Mouse (Mus musculus): ENCODE measurements at regions not wholly inside any gene's neighbourhood (a gene's known extent, or its start where the extent isn't known, plus 50 kb on each side); places are given as distances from the start of the nearest gene placed in this dataset.
A peak's percentile ranks its signal among the peaks of the same experiment; 100 is the strongest.

DNA sequence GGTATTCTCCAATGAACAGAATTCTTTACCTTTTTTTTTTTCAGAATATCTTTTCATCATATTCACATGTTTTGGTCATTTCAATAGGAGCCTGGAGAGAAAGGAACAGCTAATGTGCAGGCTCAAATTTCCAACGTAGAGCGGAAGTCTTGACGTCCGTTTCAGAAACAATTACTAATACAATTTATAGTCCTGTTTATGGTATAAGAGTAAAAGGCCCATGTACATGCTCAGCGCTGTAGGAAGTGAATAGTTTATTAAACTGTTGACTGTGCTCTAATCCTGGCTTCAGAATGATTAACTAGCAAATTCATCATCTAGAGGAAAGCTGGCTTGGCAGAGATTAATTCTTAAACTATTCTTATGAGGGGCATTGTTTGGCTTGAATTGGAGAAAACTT, 142.1 kb downstream of the Pik3r1 start:
- no peak for ATAC-seq (replicated peaks; ENCODE audit: low read depth, poor library complexity, severe bottlenecking)

GRCm38 (mm10) chr13:101624179-101624581, 143.8 kb downstream of the Pik3r1 start:
- no peak for ATAC-seq (replicated peaks; ENCODE audit: low read depth, poor library complexity, severe bottlenecking)

- no peak for ATAC-seq (replicated peaks; ENCODE audit: low read depth, poor library complexity, severe bottlenecking)
Measured at GRCm38 (mm10) chr13:101622649-101623048, 145.4 kb downstream of the Pik3r1 start.

DNA sequence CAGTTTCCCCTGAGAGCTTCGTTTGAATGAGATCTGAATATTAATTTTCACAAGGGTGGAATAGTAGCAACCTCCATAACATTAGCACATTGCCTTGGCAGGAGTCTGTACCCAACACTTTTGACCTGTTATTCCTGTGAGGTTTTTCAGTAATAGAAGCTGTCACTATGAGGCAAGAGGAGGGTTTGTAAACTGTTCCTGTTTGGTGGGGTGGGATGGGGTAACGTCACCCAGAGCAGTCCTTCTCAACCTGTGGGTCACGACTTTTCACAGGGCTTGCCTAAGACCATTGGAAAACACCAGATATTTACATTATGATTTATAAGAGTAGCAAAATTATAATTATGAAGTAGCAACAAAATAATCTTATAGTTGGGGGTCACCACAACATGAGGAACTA, 147.4 kb downstream of the Pik3r1 start:
- ATAC-seq (replicated peaks; ENCODE audit: low read depth, poor library complexity, severe bottlenecking), result no peak

DNA sequence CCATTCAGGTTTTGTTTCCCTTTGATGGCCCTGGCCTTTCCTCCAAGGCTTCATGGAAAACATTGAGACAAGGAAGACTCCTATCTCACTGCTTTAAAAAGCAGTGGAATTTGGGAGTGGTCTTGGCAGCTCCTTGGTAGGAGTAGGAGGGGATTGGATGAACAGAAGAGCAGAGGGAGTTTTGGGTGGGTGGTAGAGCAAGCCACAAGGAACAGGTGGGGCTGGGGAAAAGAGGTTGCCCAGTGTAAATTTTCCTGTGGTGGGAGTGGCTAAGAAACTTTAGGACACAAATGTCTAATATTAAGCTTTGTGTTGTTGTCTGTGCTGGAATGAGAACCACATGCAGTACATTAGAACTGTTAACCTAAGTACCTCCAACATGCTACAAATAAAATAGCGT, 148.9 kb downstream of the Pik3r1 start:
- no peak for ATAC-seq (replicated peaks; ENCODE audit: low read depth, poor library complexity, severe bottlenecking)

- ATAC-seq (replicated peaks; ENCODE audit: low read depth, poor library complexity, severe bottlenecking), result no peak
Measured at GRCm38 (mm10) chr13:101612786-101613185, 155.2 kb downstream of the Pik3r1 start.

DNA sequence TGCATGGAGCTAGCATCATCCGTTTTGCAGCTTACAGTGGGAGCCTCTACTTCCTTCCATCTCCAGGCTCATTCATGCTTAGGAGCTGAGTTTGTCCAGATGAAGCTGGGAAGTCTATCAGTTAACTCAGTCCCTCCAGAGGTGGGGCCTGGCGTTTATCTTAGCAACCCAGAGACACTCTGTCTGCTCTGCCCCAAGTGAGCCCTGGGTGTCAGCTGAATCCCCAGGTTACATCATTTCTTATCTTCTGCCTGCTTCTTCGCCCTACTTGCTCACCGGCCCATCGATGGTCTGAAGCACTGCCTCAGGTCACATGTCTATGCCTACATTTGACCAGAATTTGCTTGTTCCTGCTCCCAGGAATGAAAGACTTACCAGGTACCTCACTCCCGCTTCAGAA, 156.3 kb downstream of the Pik3r1 start:
- peak; percentile 66; the same call in 1 of the 2 replicates for ATAC-seq (replicated peaks; ENCODE audit: low read depth, poor library complexity, severe bottlenecking)

DNA sequence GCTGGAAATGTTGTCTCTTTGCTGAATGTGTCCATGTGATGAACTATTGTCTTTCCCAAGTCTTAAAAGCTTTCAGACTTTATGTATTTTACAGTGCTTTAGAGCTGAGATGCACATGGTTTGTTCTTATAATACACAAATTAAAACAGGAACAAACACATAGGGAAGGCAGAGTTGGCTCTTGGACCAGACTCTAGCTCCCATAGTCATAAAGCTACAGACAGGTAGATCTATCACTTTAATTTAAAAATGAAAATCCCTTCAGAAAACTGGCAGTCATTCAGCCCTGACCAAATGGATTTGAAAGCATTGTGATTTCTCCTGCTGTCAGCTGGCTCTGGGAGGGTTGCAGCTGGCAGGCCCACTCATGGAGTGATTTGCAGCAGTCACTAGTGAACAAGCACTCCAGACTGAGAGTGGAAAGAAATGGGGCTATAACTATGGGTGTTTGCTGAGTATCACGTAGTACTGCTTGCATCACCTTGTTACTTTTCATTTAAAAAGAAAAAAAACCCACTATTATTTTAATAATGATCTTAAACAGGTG, 161.8 kb downstream of the Pik3r1 start:
- ATAC-seq (replicated peaks; ENCODE audit: low read depth, poor library complexity, severe bottlenecking), result no peak

DNA sequence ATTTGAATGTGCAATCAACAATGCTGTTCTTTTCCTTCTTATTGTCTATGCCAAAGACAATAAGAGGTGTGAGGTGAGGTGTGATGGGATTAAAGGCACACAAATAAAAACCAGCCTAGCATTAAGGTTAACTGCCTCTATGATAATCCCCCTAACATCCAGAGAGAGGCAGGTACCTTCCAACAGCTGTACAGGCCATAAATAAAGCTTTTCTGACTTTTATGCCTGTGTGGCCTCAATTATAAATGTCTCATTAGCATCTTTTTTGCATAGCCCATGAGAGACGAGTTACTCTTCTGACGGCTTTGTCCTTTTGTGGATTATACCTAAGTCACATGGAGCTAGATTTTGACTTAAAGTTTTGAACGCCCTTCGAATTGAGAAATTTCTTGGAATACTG, 162.3 kb downstream of the Pik3r1 start:
- ATAC-seq (replicated peaks; ENCODE audit: low read depth, poor library complexity, severe bottlenecking), result no peak

DNA sequence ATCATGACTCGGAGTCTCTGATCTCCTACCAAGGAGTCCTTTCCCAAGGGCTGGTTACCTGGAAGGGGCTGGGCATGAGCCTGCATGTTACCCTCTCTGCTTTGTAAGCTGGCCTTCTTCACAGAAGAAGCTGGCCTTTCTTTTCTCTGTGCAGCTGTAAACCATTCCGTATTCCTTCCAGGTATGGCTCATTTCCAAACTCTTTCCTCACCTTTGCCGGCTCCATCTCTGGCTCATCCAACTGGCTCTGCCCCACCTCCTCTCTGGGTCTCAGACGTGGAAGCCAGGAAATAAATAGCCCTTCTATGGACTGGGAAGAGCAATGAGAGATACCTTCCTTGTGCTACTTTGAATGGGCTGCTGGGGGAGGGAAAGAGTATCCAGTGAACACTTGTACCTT, 163.0 kb downstream of the Pik3r1 start:
- no peak for ATAC-seq (replicated peaks; ENCODE audit: low read depth, poor library complexity, severe bottlenecking)

- no peak for ATAC-seq (replicated peaks; ENCODE audit: low read depth, poor library complexity, severe bottlenecking)
Measured at GRCm38 (mm10) chr13:101598126-101598485, 169.9 kb downstream of the Pik3r1 start.

GRCm38 (mm10) chr13:101597243-101598125, 170.5 kb downstream of the Pik3r1 start:
- no peak for ATAC-seq (replicated peaks; ENCODE audit: low read depth, poor library complexity, severe bottlenecking)

DNA sequence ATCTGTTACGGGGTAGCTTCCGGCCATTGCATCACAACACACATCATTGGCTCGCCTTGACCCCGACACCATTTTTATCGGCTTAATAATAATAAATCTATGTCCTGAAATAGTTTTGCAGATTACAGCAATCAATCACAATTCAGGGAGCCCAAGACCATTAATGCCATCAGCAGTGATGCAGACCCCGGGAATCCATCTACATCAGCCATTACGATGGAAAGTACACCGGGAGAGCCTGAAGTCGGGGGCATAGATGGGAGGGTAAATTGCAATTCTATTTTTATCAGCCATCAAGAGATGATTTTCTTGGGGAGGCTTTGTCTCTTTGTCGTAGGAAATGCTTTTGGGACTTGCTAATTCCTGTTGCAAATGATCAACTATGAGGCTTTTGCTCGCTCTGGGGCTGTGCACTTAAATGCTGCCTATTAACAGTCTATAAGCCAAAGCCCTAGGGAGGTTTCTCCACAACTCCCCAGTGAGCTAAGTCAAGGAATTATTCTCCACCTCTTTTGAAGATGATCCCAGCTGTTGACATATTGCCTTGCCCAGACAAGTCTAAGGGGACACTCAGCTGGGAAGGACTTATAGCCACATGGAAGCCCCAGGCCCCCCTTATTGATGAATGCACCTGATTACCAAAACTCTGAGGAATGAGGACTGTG, 173.4 kb downstream of the Pik3r1 start:
- ATAC-seq (replicated peaks; ENCODE audit: low read depth, poor library complexity, severe bottlenecking), result no peak

DNA sequence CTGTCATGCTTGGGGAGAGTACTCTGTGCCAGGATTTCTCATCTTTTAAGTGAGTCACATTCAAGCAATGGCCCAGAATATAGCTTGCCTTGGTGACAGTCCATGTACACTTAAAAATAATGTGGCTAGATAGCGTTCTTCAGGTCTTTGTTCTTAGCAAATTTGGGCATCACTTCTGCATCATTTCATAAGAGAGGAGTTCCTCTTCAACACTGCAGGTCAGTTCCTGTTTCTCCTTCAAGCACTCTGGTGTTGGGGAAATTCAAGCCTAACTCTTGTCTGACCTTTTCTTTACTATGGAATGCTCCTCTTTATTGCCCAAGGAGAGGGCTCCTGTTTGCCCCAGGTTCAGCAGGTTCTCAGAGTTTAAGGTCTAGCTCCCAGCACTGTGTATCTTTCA, 175.7 kb downstream of the Pik3r1 start:
- ATAC-seq (replicated peaks; ENCODE audit: low read depth, poor library complexity, severe bottlenecking), result peak; percentile 36; the same call in 1 of the 2 replicates

GRCm38 (mm10) chr13:101588905-101589304, 179.1 kb downstream of the Pik3r1 start:
- no peak for ATAC-seq (replicated peaks; ENCODE audit: low read depth, poor library complexity, severe bottlenecking)

DNA sequence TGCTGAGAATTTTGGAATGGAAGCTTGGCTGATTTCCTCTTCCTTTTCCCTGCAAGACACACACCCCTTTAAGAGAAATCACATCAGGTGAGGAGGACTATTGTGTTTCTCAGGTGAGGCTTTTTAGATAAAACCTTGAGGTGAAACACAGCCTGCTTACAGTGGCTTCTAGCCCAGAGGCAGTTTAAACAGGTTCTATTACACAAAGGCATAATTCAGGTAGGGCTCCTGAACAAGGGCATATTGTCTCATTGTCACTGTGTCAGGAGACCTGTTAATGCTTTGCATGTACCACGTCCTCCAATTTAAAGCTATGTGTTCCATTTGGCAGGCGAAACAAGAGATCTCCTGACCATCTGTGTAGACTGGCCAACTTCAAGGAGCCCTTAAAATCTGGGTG, 181.2 kb downstream of the Pik3r1 start:
- no peak for ATAC-seq (replicated peaks; ENCODE audit: low read depth, poor library complexity, severe bottlenecking)

DNA sequence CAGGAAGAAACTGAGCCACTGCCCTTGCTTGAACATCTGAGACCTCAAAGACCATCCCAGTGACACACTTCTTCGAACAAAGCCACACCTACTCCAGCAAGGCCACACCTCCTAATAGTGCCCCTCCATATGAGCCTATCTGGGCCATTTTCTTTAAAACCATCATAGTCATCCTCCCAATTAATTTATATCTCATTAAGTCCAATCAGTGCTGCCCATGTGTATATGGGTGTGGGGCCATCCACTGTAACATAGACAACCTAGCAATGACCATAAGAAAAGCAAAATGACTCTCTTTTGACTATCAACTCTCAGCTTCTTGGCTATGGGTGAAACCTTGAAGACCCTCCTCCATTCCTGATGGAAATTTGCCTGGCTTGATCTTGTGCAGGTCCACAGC, 191.5 kb downstream of the Pik3r1 start:
- no peak for ATAC-seq (replicated peaks; ENCODE audit: low read depth, poor library complexity, severe bottlenecking)

GRCm38 (mm10) chr13:101572809-101573590, 195.0 kb downstream of the Pik3r1 start:
- ATAC-seq (replicated peaks; ENCODE audit: low read depth, poor library complexity, severe bottlenecking), result peak; percentile 89

DNA sequence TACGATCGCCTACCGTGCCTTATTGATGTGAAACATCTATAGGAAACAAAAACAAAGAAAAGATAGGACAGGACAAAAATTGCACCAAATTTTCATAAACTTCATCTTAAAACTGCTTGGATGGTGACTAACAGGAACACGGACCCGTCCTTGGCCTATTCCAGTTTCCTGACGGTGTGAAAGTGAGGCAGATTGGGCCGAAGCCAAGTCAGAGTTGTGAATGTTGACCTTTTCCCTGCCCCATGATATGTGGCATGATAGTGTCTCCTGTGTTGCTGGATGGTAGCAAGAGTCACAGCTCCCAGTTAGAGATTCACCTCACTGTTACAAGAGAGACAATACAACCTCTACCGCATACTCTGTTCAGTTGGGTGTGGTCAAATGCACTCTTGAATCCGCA, 195.8 kb downstream of the Pik3r1 start:
- no peak for ATAC-seq (replicated peaks; ENCODE audit: low read depth, poor library complexity, severe bottlenecking)

- ATAC-seq (replicated peaks; ENCODE audit: low read depth, poor library complexity, severe bottlenecking), result no peak
Measured at GRCm38 (mm10) chr13:101570034-101570433, 198.0 kb downstream of the Pik3r1 start.

Data from common myeloid progenitor, adult 5-6 weeks (primary cell).